Mouse (Mus musculus) NIH3T3 (cell line): Measurements from ENCODE around the gene Mrpl33.
A peak's percentile ranks its signal among the peaks of the same experiment; 100 is the strongest.
"Not testable (repeated sequence)": the region's sequence is repeated elsewhere in the genome, so short reads cannot be mapped to it uniquely, and the experiment has no call there.

Experiments used
- DNase-seq: peaks from one replicate; pipeline ENCODE4 v3.0.0-alpha.2; 2012; ENCODE audit warnings: low read depth

The Mrpl33 gene

GRCm38 (mm10) chr5:31597430-31597944, 752 bp downstream of the Mrpl33 start:
- no peak for DNase-seq

- peak; percentile 48 for DNase-seq
Observed at GRCm38 (mm10) chr5:31598121-31598520, 1.4 kb downstream of the Mrpl33 start.

GRCm38 (mm10) chr5:31598579-31598978, 1.8 kb downstream of the Mrpl33 start:
- DNase-seq: peak; percentile 66

- no peak for DNase-seq
Observed at GRCm38 (mm10) chr5:31599161-31599560, 2.4 kb downstream of the Mrpl33 start.

- DNase-seq: no peak
Observed at GRCm38 (mm10) chr5:31601162-31601722, 4.5 kb downstream of the Mrpl33 start.

- DNase-seq: peak; percentile 92
Observed at GRCm38 (mm10) chr5:31602377-31602776, 5.6 kb downstream of the Mrpl33 start.

- no peak for DNase-seq
Observed at GRCm38 (mm10) chr5:31603766-31604165, 7.0 kb downstream of the Mrpl33 start.

- DNase-seq: peak; percentile 94
Observed at GRCm38 (mm10) chr5:31606151-31606550, 9.4 kb downstream of the Mrpl33 start.

- DNase-seq: no peak
Observed at GRCm38 (mm10) chr5:31610376-31611086, 13.8 kb downstream of the Mrpl33 start.

- no peak for DNase-seq
Observed at GRCm38 (mm10) chr5:31611186-31611585, 14.5 kb downstream of the Mrpl33 start.

GRCm38 (mm10) chr5:31613852-31614286, 17.1 kb downstream of the Mrpl33 start:
- DNase-seq: peak; percentile 91

- DNase-seq: no peak
Observed at GRCm38 (mm10) chr5:31614339-31615025, 17.7 kb downstream of the Mrpl33 start.

- no peak for DNase-seq
Observed at GRCm38 (mm10) chr5:31620326-31620725, 23.6 kb downstream of the Mrpl33 start.

GRCm38 (mm10) chr5:31627117-31627516, 30.4 kb downstream of the Mrpl33 start:
- DNase-seq: peak; percentile 77

GRCm38 (mm10) chr5:31627562-31628526, 31.1 kb downstream of the Mrpl33 start:
- peak; percentile 58 for DNase-seq

GRCm38 (mm10) chr5:31628555-31628954, 31.8 kb downstream of the Mrpl33 start:
- DNase-seq: peak; percentile 62

- DNase-seq: peak; percentile 94
Observed at GRCm38 (mm10) chr5:31630064-31630463, 33.3 kb downstream of the Mrpl33 start.

GRCm38 (mm10) chr5:31631169-31631568, 34.4 kb downstream of the Mrpl33 start:
- not testable (repeated sequence) for DNase-seq

GRCm38 (mm10) chr5:31634161-31634560, 37.4 kb downstream of the Mrpl33 start:
- no peak for DNase-seq

- no peak for DNase-seq
Observed at GRCm38 (mm10) chr5:31634679-31635078, 37.9 kb downstream of the Mrpl33 start.

GRCm38 (mm10) chr5:31636636-31637253, 40.0 kb downstream of the Mrpl33 start:
- DNase-seq: peak; percentile 58
